Mouse (Mus musculus) heart, postnatal 10 days (tissue): ENCODE measurements at regions not wholly inside any gene's neighbourhood (a gene's known extent, or its start where the extent isn't known, plus 50 kb on each side); places are given as distances from the start of the nearest gene placed in this dataset.

Experiments used
- DNase-seq, 2 experiments: peaks; one replicate each; pipeline ENCODE4 v3.0.0; 2021
- intact Hi-C: fragments of 180-260 bp; cut with DNase I; formaldehyde crosslinking; loops from one replicate; pipeline ENCODE4 v1.15.1; 2025

- intact Hi-C loops: no loop called here
- DNase-seq: peak; percentile 56 to 63
Observed at GRCm38 (mm10) chr2:167848468-167849440, 83.1 kb upstream of the Ptpn1 start.

- DNase-seq: peak; percentile 66 to 76
- intact Hi-C loops: no loop called here
Observed at GRCm38 (mm10) chr2:167847281-167848077, 84.4 kb upstream of the Ptpn1 start.

GRCm38 (mm10) chr2:167845370-167845769, 86.5 kb upstream of the Ptpn1 start:
- no peak for DNase-seq
- intact Hi-C loops: no loop called here

GRCm38 (mm10) chr2:167844556-167844955, 87.3 kb upstream of the Ptpn1 start:
- DNase-seq: peak; percentile 86 to 92
- intact Hi-C loops: no loop called here

GRCm38 (mm10) chr2:167843921-167844320, 87.9 kb upstream of the Ptpn1 start:
- intact Hi-C loops: no loop called here
- no peak for DNase-seq

- intact Hi-C loops: no loop called here
- DNase-seq: no peak
Observed at GRCm38 (mm10) chr2:167842993-167843392, 88.9 kb upstream of the Ptpn1 start.

- DNase-seq: no peak
- intact Hi-C loops: no loop called here
Observed at GRCm38 (mm10) chr2:167842473-167842872, 89.4 kb upstream of the Ptpn1 start.

GRCm38 (mm10) chr2:167841339-167842240, 90.3 kb upstream of the Ptpn1 start:
- intact Hi-C loops: no loop called here
- no peak for DNase-seq

GRCm38 (mm10) chr2:167840344-167840743, 91.5 kb upstream of the Ptpn1 start:
- intact Hi-C loops: no loop called here
- no peak for DNase-seq

- DNase-seq: no peak
- intact Hi-C loops: no loop called here
Observed at GRCm38 (mm10) chr2:167839324-167839981, 92.4 kb upstream of the Ptpn1 start.

GRCm38 (mm10) chr2:167837596-167837995, 94.3 kb upstream of the Ptpn1 start:
- DNase-seq: no peak
- intact Hi-C loops: no loop called here

GRCm38 (mm10) chr2:167836611-167837010, 95.2 kb upstream of the Ptpn1 start:
- intact Hi-C loops: no loop called here
- DNase-seq: peak in 1 of 2 experiments; percentile 54

GRCm38 (mm10) chr2:167834605-167835004, 97.3 kb upstream of the Ptpn1 start:
- intact Hi-C loops: loop anchor here (2.0 kb wide), 1 partner anchor 26 kb away; no protein-coding TSS in a partner anchor
- peak; percentile 87 to 89 for DNase-seq

- DNase-seq: peak; percentile 93 to 94
- intact Hi-C loops: loop anchor here (2.0 kb wide), 1 partner anchor 55 kb away; no protein-coding TSS in a partner anchor
Observed at GRCm38 (mm10) chr2:167833290-167833953, 98.4 kb upstream of the Ptpn1 start.

GRCm38 (mm10) chr2:167831076-167832039, 100.5 kb upstream of the Ptpn1 start:
- DNase-seq: no peak
- intact Hi-C loops: loop anchor here (2.0 kb wide), 1 partner anchor 53 kb away; no protein-coding TSS in a partner anchor

- intact Hi-C loops: no loop called here
- peak; percentile 86 to 91 for DNase-seq
Observed at GRCm38 (mm10) chr2:167828258-167828657, 103.6 kb upstream of the Ptpn1 start.

GRCm38 (mm10) chr2:167826922-167827703, 104.7 kb upstream of the Ptpn1 start:
- DNase-seq: peak; percentile 67 to 73
- intact Hi-C loops: no loop called here
